Mouse (Mus musculus): ENCODE data around the gene Slc8a2. TPM values are rescaled to one million over a fixed set of nuclear protein-coding genes. Genes with fewer than 3 reads are reported as not detected.

Slc8a2 gene
- polyA plus RNA-seq, 1 experiment from 2014 or later = 1.1 TPM

DNA sequence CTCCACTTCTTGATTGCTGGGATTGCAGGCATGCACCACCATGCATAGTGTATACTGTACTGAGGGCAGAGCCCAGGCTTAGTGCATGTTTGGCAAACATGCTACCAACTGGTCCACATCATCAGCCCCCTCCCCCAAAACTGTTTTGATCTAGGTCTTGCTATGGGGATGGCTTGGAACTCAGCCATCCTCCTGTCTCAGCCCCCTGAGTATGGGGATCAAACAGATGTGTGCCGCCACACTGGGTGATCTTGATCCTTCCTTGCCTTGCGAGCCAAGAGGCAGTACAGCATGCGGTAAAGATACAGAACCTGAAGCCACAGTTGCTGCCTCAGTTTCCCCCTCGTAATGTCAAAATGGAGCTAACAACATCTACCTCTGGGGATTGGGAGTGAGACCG lies 727 bp upstream of the Slc8a2 start:
- WGBS = 66% methylated on average over 5 of the region's 5 CpGs
- Histone ChIP-seq H3K4me1 (replicated peaks) (peaks cover 48% of the 10 kb centered on the region), H3K27ac (peak overlapping the region; percentile 88; the same call in 1 of the 2 replicates), H3K36me3 (peaks cover 35% of the 10 kb centered on the region), H3K27me3 (no peaks in the 10 kb centered on the region), H3K9ac (0 out of 2 replicates have a peak overlapping the region, but pooled peaks have one; percentile 85), H3K9me3 (no peaks in the 10 kb centered on the region), H3K4me2 (peak overlapping the region; percentile 76), H3K4me3 (peak overlapping the region; percentile 61; the same call in 1 of the 2 replicates)
- no peak for ATAC-seq (ENCODE audit: low FRiP score)

DNA sequence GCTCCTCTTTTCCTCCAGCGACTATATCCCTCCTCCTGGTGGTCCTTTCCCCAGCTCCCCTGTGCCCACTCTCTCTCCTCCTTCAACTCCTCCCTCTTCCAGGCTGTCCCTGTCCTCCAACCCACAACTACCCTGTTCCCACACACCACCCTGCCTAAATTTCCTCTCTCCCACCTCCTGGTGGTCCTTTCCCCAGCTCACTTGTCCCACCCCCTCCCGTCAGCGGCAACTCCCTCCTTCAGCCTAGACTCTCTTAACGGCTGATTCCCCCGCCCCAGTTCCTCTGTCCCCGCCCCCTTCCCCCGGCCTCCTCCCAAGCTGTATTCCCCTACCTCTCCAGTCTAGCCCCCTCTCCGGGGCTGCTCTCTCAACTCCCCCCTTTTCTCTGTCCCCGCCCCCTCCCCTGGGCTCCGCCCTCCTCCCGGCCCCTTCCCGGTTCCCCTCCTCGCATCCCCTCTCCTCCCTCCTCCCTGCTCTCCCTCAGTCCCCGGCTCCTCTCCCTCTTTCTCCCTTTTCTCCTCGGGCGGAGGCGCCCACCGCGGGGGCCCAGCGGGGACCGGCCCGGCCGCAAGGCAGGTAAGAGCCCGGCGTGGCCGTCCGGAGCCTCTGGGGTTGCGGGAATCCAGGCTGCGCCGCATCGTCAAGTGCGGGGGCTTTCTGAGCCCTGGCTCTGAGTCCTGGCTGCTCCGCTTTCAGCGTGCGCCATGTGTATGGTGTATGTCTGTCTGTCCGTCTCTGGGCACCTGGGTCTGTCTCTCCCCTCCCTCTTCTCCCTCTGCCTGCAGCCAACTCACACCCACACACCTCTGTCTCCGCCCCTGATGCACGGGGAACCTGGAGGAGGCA lies 443 bp downstream of the Slc8a2 start:
- WGBS = 1% methylated on average over 38 of the region's 38 CpGs
- Histone ChIP-seq H3K4me2 (peak overlapping the region; percentile 76), H3K27me3 (no peaks in the 10 kb centered on the region), H3K4me3 (peak overlapping the region; percentile 61), H3K4me1 (replicated peaks) (peaks cover 59% of the 10 kb centered on the region), H3K36me3 (peaks cover 25% of the 10 kb centered on the region), H3K9ac (peak overlapping the region; percentile 85), H3K9me3 (no peaks in the 10 kb centered on the region), H3K27ac (peak overlapping the region; percentile 88)
- ATAC-seq (ENCODE audit: low FRiP score) = peak; percentile 72

DNA sequence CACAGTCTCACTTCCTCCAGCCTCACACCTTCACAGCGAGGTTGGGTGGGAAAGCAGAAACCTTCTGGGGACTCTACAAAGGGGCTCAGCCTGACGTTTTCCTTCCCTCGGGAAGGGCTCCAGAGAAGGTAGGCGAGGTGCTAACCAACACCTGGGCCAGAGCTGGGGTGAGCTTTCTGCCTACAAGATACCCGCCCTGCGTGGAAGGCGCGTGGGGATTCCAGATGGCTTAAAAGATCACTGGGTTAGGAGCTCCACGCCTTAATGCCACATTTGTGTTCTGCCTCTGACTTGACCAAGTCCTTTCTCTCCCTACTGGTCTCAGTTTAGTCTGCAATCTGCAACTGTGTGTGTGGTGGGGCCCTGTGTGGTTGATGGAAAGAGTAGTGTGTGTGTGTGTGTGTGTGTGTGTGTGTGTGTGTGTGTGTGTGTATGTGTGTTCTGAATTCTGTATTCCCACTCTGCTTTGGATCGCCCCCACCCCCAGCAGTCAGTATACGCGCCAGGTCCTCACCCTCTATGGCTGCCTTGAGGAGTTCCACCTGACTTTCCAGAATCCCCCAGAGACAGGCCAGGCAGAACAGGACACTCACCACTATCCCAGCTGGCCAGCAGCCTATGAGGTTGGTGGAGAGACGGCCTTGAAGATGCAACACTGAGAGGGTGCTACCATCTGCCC lies 1.5 kb downstream of the Slc8a2 start:
- WGBS = 36% methylated on average over 13 of the region's 13 CpGs
- H3K4me1 ChIP-seq (replicated peaks) = peaks cover 70% of the 10 kb centered on the region
- no peak for ATAC-seq (ENCODE audit: low FRiP score)

DNA sequence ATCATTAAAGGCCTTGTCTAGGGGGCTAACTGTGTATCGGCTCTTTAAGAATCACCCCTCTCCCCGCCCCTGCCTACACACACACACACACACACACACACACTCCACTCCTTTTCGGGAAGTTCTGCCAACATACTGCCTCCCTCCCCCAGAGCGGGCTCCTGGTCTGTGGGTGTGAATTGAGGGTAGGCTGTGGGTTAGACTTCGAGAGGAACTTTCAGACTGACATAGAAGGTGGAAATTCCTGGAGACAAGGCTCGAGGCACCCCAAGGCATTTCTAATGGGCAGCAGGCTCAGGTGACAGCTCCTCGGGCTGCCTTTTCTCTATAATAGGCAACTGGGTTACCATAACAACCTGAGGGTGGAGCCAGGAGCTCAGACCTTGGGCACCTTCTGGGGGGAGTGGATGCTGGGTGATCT lies 2.5 kb downstream of the Slc8a2 start:
- H3K4me3 ChIP-seq = peak overlapping the region; percentile 61
- 6% methylated on average over 7 of the region's 7 CpGs for WGBS
- no peak for ATAC-seq (ENCODE audit: low FRiP score)
- H3K36me3 ChIP-seq = peaks cover 5% of the 10 kb centered on the region
- peak overlapping the region; percentile 76 for H3K4me2 ChIP-seq
- no peaks in the 10 kb centered on the region for H3K9me3 ChIP-seq
- H3K27ac ChIP-seq = peak overlapping the region; percentile 83
- peaks cover 79% of the 10 kb centered on the region for H3K4me1 ChIP-seq (replicated peaks)
- H3K27me3 ChIP-seq = no peaks in the 10 kb centered on the region
- peak overlapping the region; percentile 46; the same call in 1 of the 2 replicates for H3K9ac ChIP-seq

More for the DNA sequence above, 1.5 kb downstream of the Slc8a2 start:
- peak overlapping the region; percentile 88 for H3K27ac ChIP-seq
- H3K9ac ChIP-seq = peak overlapping the region; percentile 85
- H3K9me3 ChIP-seq = no peaks in the 10 kb centered on the region
- H3K4me3 ChIP-seq = peak overlapping the region; percentile 61
- H3K27me3 ChIP-seq = no peaks in the 10 kb centered on the region
- peaks cover 14% of the 10 kb centered on the region for H3K36me3 ChIP-seq
- H3K4me2 ChIP-seq = peak overlapping the region; percentile 76

DNA sequence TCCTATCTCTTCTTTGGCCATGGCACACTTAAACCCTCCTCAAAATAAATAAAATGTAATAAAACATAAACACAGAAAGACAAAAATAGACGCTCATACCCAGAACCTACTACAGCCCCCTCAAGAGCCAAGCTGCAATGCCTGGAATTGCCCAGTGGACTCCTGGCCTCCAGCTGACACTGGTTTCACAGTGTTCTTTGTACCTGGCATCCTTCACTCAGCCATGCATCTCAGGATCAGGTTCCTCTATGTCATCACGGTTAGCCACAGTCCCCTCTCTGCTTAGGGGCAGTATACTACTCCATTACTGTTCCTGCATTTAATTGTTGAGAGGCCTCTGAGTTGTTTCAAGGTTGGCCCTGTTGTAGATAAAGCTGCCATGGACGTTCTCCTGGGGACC lies 3.3 kb downstream of the Slc8a2 start:
- H3K9ac ChIP-seq = no peak overlapping the region; the same call in 1 of the 2 replicates
- peak overlapping the region; percentile 76; the same call in 1 of the 2 replicates for H3K4me2 ChIP-seq
- H3K36me3 ChIP-seq = no peaks in the 10 kb centered on the region
- no peaks in the 10 kb centered on the region for H3K9me3 ChIP-seq
- no peak overlapping the region for H3K4me3 ChIP-seq
- peak overlapping the region; percentile 83 for H3K27ac ChIP-seq
- no peak for ATAC-seq (ENCODE audit: low FRiP score)
- 74% methylated on average over 3 of the region's 3 CpGs for whole genome bisulfite sequencing
- H3K4me1 ChIP-seq (replicated peaks) = peaks cover 81% of the 10 kb centered on the region
- H3K27me3 ChIP-seq = no peaks in the 10 kb centered on the region

DNA sequence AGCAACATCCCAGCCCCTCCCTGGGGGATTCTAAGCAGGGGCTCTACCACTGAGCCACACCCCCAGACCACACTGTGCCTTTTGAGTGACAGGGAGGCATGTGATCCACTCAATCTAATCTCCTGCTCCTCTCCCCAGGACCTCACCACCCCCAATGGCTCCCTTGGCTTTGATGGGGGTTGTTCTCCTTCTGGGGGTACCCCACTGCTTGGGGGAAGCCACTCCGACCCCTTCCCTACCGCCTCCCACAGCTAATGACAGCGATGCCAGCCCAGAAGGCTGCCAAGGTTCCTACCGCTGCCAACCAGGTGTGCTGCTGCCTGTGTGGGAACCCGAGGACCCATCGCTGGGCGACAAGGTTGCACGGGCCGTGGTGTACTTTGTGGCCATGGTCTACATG lies 4.1 kb downstream of the Slc8a2 start:
- Histone ChIP-seq H3K4me2 (peak overlapping the region; percentile 19; the same call in 1 of the 2 replicates), H3K27me3 (no peaks in the 10 kb centered on the region), H3K4me1 (replicated peaks) (peaks cover 84% of the 10 kb centered on the region), H3K4me3 (no peak overlapping the region; the same call in 1 of the 2 replicates), H3K36me3 (no peaks in the 10 kb centered on the region), H3K27ac (peak overlapping the region; percentile 83), H3K9me3 (no peaks in the 10 kb centered on the region), H3K9ac (no peak overlapping the region)
- ATAC-seq (ENCODE audit: low FRiP score) = no peak
- WGBS = 91% methylated on average over 9 of the region's 9 CpGs

DNA sequence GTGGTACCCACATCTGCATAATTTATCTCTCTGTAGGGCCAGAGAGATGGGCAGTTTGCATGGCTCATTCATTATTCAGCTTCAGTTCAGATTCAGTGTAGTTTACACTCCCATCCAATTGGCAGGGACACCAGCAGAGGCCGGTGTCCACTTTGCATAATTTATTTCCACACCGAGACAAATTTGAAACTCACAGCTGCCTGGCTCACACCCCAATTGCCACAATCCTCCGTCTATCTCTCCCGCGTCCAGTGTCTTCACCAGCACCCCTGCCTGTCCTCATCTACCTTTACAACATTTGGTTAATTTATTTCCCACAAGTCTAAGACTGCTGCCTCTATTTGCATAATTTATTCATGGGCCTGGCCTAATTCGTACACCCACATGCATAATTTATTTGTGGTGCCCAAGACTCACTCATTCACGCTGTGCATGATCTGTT lies 5.3 kb downstream of the Slc8a2 start:
- Histone ChIP-seq H3K4me1 (replicated peaks) (peaks cover 77% of the 10 kb centered on the region), H3K36me3 (peaks cover 8% of the 10 kb centered on the region), H3K9me3 (no peaks in the 10 kb centered on the region), H3K4me3 (no peak overlapping the region), H3K9ac (peak overlapping the region; percentile 1; the same call in 1 of the 2 replicates), H3K4me2 (peak overlapping the region; percentile 38), H3K27ac (peak overlapping the region; percentile 83), H3K27me3 (no peaks in the 10 kb centered on the region)
- ATAC-seq (ENCODE audit: low FRiP score) = peak; percentile 67
- WGBS = 14% methylated on average over 7 of the region's 7 CpGs

DNA sequence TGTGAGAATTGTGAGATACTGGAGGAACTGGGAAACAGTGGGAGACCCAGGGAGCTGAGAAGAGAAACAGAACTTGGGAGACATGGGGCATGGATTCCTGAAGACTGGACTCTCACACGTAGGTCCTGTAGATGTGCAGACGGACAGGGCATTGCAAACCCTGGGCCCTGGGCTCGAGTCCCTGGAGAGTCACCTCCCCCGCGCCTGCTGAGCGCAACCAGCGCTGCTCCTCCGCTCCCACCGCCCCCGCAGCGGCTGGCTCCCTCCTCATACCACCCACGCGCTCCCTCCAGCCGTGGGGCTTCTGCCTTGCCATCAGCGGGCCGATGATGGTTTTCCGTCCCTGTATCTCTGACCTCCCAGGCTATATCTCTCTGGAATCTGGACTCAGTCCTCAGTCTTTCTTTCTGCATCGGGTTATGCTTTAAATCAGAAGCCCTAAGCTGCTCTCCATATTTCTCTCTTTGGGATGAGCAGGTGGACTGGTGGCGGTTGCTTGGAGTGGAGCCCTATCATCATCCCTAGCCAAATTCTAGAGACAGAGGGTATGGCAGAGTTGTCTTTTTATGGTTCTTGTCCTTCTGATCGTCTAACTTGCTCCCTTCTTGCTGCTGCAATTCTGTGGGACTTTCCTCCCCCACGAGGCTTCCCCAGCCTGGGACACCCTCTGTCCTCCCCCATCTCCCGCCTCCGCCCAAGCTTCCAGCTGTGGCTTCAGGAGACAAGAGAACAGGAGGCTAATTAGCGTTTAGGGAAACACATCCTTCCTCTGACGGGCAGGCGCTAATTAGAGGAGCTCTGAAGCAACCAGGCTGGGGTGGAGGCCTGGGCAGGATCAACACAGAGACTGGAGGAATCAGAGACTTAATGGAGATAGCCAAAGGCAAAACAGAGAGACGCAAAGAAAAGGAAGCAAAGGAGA lies 17.1 kb downstream of the Slc8a2 start:
- no peak overlapping the region for H3K4me3 ChIP-seq
- 0 out of 2 replicates have a peak, but pooled peaks have one; percentile 19 for ATAC-seq (ENCODE audit: low FRiP score)
- H3K4me1 ChIP-seq (replicated peaks) = peaks cover 15% of the 10 kb centered on the region
- H3K9ac ChIP-seq = peak overlapping the region; percentile 51; the same call in 1 of the 2 replicates
- H3K36me3 ChIP-seq = peaks cover 28% of the 10 kb centered on the region
- peak overlapping the region; percentile 14; the same call in 1 of the 2 replicates for H3K27ac ChIP-seq
- H3K27me3 ChIP-seq = 0 out of 2 replicates have a peak, but pooled peaks cover 5% of the 10 kb centered on the region
- H3K9me3 ChIP-seq = no peaks in the 10 kb centered on the region
- H3K4me2 ChIP-seq = no peak overlapping the region
- WGBS = 31% methylated on average over 27 of the region's 27 CpGs

DNA sequence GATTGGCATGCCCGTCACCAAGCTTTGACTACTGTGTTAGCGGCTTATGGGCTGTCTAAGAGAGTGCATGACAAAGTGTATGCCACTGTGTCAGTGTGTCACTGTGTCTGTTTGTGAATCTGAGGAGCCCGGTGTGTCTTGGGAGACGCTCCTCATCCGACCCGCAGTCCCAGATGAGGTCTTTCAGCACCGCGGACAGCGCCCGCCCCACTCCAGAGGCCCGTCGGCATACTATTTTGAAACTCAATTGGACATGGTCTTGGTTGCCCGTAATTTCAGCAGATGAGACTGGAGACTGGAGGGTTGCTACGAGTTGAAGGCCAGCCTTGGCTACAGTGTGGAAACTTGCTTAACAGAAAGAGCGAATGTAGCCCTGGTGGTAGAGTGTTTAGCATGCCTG lies 18.0 kb downstream of the Slc8a2 start:
- H3K9me3 ChIP-seq = no peaks in the 10 kb centered on the region
- H3K27ac ChIP-seq = no peak overlapping the region
- no peak for ATAC-seq (ENCODE audit: low FRiP score)
- peaks cover 15% of the 10 kb centered on the region for H3K4me1 ChIP-seq (replicated peaks)
- H3K4me2 ChIP-seq = no peak overlapping the region
- peaks cover 30% of the 10 kb centered on the region for H3K36me3 ChIP-seq
- H3K4me3 ChIP-seq = no peak overlapping the region
- no peak overlapping the region for H3K9ac ChIP-seq
- 19% methylated on average over 15 of the region's 15 CpGs for WGBS
- 0 out of 2 replicates have a peak, but pooled peaks cover 5% of the 10 kb centered on the region for H3K27me3 ChIP-seq

DNA sequence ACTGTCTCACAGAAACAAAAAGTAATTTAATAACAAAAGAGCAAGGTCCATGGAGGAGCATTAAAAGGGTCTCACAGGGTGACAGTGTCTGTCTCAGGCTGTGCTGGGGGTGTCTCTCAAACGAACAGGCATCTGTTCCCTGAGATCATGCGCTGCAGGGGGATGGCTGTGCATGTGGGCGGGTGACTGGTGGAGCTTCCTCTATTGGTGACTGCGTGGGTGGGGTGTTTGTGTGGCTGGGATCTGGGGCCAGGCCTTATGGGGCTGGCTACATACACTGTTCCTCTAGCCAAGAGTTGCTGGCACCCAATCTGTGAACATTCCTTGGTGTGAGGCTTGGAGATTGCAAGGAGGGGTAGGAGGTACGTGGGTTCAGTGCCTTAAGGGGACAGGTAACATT lies 19.6 kb downstream of the Slc8a2 start:
- ATAC-seq (ENCODE audit: low FRiP score) = no peak

More for the DNA sequence above, 19.6 kb downstream of the Slc8a2 start:
- Histone ChIP-seq H3K36me3 (peaks cover 28% of the 10 kb centered on the region), H3K27me3 (0 out of 2 replicates have a peak, but pooled peaks cover 5% of the 10 kb centered on the region), H3K4me2 (no peak overlapping the region), H3K4me1 (replicated peaks) (peaks cover 20% of the 10 kb centered on the region), H3K9me3 (no peaks in the 10 kb centered on the region), H3K4me3 (no peak overlapping the region), H3K27ac (no peak overlapping the region), H3K9ac (no peak overlapping the region)
- WGBS = 60% methylated on average over 5 of the region's 5 CpGs

Measured in hindbrain, embryonic 13.5 days (tissue).